Mouse (Mus musculus) fat pad, adult 2 months (tissue): ENCODE data around the gene Arl15.

Experiments
- DNase-seq: peaks from one replicate; pipeline ENCODE4 v3.0.0-alpha.2; 2011; ENCODE audit warnings: low read depth, low spot score; ENCODE audit errors: extremely low read depth

Arl15 gene

DNA sequence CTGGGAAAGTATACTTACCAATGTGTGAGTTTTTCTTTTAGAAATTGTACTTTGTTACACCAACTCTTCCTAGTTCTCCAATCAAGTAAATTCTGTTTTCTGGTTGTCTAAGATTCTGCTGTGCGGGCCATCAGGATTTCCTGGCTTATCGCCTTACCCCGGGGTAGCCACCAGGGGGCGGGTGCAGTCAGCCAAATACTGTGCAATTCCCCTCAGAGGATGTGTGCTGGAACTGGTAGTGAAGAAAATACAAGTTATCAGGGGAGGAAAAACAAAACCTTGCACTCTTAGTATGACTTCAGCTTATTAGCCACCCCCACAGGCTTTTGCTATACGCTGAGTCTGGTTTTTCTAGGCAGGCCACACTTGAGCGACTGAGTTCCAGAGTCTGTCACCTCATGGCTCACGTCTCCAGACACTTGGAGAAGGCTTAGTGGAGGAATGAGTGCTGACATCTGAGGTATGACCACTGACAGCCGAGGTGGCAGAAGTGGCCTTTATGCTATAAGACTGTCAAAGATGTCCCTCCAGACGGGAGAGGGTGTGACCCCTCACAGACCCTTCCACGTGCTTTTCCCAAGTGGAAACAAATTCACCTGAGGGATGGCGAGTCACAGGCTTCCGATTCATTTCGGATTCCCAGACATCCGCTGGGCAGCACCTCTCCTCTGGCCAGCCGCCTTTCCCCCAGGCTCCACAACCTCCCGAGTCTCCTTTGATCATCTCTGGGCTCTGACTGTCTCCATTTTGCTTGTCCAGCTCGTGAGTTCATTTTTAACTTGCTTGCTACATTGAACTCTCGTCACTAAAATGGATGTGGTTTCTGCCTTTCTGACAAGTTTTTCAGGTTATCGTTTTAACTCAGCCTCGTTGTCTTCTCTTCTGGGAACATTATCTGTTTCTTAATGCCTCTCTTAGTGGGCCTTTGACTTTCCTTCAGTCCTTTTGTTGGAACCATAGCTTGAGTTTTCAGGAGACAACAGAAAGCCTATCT is 75.2 kb downstream of the Arl15 start:
- no peak for DNase-seq

DNA sequence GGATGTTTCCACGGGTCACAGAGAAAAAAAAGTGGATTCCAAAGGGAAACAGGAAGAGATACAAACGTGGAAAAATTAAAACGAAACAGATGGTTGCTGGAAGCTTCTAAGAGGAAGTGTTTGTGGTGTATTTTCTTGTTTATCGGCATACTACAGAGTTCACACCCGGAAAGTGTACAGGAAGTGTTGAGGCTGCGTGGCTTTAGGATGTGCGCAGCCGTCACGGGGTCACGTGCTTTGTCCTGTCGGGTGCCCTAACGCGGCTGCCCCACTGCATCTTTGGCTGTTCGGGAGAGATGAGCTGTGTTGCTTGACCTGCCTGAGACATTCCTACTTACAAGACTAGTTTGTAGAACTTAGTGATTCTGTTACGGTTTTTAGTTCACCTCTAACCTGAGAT is 76.1 kb downstream of the Arl15 start:
- no peak for DNase-seq

DNA sequence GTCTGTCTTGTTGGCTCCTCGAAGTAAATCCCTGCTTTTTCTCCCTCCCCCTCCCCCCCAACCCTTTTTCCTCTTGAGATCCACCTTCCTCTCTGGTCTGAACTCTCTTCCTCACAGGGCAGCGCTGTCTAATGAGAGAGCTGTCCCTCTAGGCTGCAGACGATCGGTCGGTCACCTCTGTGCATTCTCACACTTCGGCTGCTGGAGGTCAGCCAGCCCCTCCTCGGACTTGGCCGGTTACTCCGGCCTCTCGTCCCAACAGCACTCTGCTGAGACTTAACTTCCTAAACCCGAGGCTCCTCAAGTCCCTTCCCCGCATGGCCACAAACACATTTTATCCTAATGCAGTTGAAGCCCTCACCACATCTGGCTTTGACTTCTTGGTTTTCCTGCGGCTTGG is 77.5 kb downstream of the Arl15 start:
- DNase-seq, result no peak

DNA sequence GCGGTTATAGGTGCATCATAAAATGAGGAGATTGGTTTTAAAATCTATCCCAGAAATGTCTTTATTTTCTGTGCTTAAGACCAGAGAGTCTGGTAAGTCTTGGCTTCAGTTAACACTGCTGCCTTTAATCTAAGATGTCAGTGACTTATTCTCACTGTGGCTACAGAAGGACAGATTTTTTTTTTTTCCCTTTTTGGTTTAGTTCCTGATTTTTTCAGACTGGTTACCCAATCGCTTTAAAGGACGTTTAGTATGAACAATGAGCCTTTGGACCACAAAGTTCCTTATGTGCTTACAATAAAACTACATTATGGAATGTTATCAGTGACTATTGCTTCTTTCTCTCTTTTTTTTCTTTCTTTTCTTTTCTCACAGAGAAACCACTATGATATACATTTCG is 81.4 kb downstream of the Arl15 start:
- DNase-seq, result no peak

GRCm38 (mm10) chr13:113877420-113877819 is 83.1 kb downstream of the Arl15 start:
- DNase-seq, result no peak

- DNase-seq, result no peak
Measured at GRCm38 (mm10) chr13:113878571-113878970, 84.3 kb downstream of the Arl15 start.

- no peak for DNase-seq
Measured at GRCm38 (mm10) chr13:113879651-113880327, 85.5 kb downstream of the Arl15 start.

DNA sequence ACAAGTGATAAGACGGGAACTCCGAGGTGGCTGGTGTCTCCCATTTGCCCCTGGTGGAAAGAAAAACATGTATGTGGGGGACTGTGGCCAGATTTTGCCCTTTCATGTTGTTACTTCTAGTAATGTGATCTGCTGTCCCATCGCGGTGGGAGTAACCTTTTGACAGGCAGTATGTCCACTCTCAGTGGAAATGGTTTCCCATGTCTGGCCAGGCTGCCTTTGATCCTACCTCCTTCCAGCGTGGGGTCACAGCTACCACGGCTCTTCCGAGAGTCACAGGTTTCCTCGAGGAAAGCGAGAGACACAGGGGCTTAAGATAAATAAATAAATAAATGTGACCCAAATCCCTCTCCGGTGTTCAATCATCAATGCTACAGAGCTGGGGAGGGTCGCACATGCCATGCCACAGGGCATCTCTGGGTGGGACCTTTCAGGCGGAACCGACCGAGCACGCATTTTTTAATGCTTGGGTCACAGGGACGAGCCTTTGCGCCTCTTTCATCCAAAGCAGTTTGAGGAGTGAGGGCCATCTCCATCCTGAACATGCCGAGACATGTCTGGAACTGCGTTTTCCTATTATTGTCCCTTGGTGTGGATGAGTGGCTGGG is 86.4 kb downstream of the Arl15 start:
- DNase-seq, result no peak

- DNase-seq, result no peak
Measured at GRCm38 (mm10) chr13:113882959-113883358, 88.7 kb downstream of the Arl15 start.

GRCm38 (mm10) chr13:113887090-113887489 is 92.8 kb downstream of the Arl15 start:
- no peak for DNase-seq

- DNase-seq, result no peak
Measured at GRCm38 (mm10) chr13:113888126-113888525, 93.8 kb downstream of the Arl15 start.

- DNase-seq, result no peak
Measured at GRCm38 (mm10) chr13:113888704-113889103, 94.4 kb downstream of the Arl15 start.

DNA sequence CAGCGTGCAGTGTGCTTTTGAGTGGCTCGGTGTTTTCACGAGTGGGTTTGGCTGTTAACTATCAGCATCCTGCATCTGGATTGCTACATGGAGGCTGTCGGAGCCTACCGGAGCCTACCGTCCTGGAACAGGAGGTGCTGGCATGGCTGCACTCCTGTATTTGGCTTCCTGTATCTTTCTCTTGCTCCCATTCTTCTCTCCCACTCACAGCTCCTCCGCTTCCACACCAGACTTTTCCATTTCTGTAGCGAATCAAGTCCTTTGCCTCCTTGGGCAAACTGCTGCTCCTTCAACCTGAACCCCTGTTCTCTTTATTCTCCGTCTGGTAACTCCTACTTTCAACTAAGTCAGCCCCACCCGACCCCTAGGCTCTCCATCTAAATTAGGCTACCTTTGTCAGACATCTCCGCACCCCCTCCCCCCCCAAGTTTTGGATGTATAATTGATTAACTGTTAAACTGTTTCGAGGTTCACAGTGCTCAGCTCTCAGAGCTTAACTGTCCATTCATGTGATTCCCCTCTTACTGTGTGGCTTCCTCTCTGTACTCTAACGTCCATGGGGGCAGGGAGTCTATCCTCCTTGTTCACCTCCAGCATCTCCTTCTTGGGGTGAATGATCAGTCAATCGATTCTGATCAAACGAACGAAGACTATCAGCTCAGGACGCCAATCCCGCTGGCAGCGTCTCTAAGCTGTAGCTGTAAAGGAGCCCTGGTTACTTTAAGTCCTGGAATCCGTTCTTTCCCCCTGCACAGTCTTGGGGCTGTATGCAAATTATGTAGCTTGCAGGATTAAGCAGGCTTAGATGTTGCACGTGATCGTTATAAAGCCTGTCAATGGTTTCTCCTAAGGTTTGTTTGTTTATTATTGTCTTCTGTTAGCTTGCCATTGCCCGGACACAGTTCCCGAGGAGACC is 95.1 kb downstream of the Arl15 start:
- no peak for DNase-seq

- no peak for DNase-seq
Measured at GRCm38 (mm10) chr13:113896684-113897083, 102.4 kb downstream of the Arl15 start.

- no peak for DNase-seq
Measured at GRCm38 (mm10) chr13:113897498-113897897, 103.2 kb downstream of the Arl15 start.

- DNase-seq, result no peak
Measured at GRCm38 (mm10) chr13:113897951-113898350, 103.6 kb downstream of the Arl15 start.

DNA sequence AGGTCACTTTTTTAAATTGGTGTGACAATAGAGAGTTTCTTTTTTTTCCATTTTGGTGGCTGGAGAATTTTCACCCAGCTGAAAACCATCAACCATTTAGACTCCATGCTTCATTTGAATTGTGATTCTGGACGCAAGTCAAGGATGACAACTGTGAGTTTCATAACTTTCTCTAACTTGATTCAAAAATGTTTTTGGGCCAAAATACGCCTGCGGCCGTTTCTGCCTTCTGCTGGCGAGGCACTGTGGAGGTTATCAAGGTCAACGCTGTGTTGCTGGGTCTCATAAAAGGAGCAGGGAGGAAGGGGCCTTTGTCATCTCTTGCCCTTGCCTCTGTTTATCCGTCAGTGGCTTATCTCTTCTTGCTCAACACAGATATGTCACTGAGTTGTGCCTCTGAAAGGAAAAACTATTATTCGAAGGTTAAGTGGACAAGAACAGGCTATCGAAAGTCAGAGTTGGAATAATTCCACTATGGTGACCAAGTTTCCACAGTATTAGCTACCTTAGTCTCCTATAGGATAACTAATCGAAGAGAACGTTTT is 106.8 kb downstream of the Arl15 start:
- no peak for DNase-seq

- no peak for DNase-seq
Measured at GRCm38 (mm10) chr13:113903255-113903654, 109.0 kb downstream of the Arl15 start.

DNA sequence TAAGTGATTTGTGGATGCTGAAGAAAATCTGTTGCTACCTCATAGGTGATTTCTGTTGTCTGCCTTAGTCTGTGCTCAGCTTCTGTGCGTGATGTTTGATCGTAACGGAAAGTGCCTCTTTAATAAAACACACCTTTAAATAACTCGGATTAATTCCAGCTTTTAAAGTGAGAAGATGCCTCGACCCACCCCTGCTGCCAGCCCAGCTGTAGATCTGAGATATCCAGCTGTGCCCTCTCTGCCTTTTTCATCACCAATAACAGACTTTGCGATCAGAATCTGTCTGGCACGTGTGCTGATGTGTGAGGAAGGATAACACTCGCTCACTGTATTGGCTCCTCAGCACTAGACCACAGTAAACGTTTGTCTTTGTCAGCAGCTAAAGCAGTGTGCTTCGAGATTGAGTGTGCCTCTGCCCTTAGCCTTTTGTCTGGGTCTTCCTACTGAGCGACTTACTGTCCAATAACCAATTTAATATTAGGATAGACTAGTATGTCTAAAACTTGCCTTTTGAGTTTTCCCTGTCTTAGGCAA is 117.7 kb downstream of the Arl15 start:
- DNase-seq, result no peak

- no peak for DNase-seq
Measured at GRCm38 (mm10) chr13:113914551-113914971, 120.3 kb downstream of the Arl15 start.
